Mouse (Mus musculus) spleen, adult 2 months (tissue): ENCODE measurements around the gene 1700029P11Rik.

Experiments
- CTCF ChIP-seq: fragments of 200-500 bp; IDR thresholded peaks from 2 replicates; pipeline ENCODE4 v1.5.1; 2011; ENCODE audit warnings: mild to moderate bottlenecking, inconsistent platforms; ENCODE audit not compliant: insufficient read depth, insufficient read length, insufficient replicate concordance; ENCODE audit errors: extremely low read depth
- POLR2A ChIP-seq: fragments of 200-500 bp; IDR thresholded peaks from 2 replicates; pipeline ENCODE4 v1.6.1; 2011; ENCODE audit warnings: low read depth, low read length, inconsistent platforms

DNA sequence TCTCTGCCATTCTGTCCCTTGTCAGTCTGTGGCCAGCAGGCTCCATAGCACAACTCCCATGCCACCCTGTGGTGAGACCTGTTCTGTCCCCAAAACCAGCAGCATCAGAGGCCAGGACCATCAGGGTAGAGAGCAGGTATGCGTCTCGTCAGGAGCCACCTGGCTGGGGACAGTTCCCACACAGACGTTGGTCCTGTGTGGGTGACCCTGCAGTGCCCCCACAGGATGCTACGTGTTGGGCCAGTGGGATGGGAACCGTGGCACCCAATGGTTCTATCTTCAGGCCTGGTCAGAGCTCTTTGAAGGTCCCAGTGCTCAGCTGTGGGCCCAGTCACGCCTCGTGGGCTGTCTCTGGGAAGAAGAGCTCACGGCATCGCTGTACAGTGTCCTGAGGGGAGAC, 29.2 kb upstream of the 1700029P11Rik start:
- TF ChIP-seq CTCF, result no peak
- no peak for TF ChIP-seq POLR2A
